Mouse (Mus musculus) kidney, adult 2 months (tissue): ENCODE results near the gene Drg1.

Experiments used
- CTCF ChIP-seq: fragments of 200-500 bp; conservative IDR thresholded peaks from 2 replicates; pipeline ENCODE4 v1.5.1; 2011; ENCODE audit warnings: low read depth, mild to moderate bottlenecking, control low read depth, low read length, moderate library complexity, mixed read lengths; ENCODE audit not compliant: insufficient read depth, insufficient read length
- POLR2A ChIP-seq: fragments of 200-500 bp; IDR thresholded peaks from one replicate; pipeline ENCODE4 v1.6.1; 2011; ENCODE audit warnings: low read depth, low read length, control low read depth

DNA sequence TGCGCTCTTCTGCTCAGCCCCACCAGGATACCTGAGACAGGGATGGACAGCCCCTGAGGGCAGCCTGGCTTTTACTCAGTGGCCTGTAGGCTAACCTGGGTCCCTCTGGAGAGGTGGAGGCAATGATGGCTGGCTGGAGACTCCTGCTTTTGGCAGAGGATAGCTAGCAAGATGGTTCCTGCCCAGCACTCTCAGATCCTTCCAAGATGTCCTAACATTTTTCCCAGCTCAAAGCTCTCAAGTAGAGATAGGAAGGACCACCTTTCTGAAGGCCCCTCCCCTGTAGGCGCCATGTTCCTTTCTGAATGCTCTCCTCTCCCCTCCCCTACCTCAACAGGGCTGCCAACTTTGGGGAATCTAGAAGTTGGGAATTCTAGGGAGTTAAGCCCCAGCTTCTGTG is 28.4 kb upstream of the Drg1 start:
- no peak for TF ChIP-seq CTCF
- no peak for TF ChIP-seq POLR2A
